Mouse (Mus musculus) neural tube, embryonic 15.5 days (tissue): Measurements from ENCODE around the gene Brd1. TPM values are rescaled to one million over a fixed set of nuclear protein-coding genes. Genes with fewer than 3 reads are reported as not detected.
A peak's percentile ranks its signal among the peaks of the same experiment; 100 is the strongest.

ENCODE experiments used
- ATAC-seq: fragments of 200-750 bp; cut with Nextera tagmentation; 2 replicates; pipeline ENCODE4 v1.8.0; 2017; ENCODE audit warnings: mild to moderate bottlenecking, moderate TSS enrichment, moderate library complexity; ENCODE audit not compliant: low FRiP score
- H3K27ac ChIP-seq: fragments of 300-500 bp; sonication (generic); replicated peaks from 2 replicates; pipeline ENCODE4 v1.5.1; 2015; ENCODE audit warnings: mild to moderate bottlenecking, inconsistent platforms
- H3K27me3 ChIP-seq: fragments of 300-500 bp; sonication (generic); replicated peaks from 2 replicates; pipeline ENCODE4 v1.6.1; 2015; ENCODE audit warnings: inconsistent platforms
- H3K36me3 ChIP-seq: fragments of 300-500 bp; sonication (generic); 2 replicates; pipeline ENCODE4 v1.6.1; 2015; ENCODE audit warnings: inconsistent platforms
- H3K4me1 ChIP-seq: fragments of 300-500 bp; sonication (generic); 2 replicates; pipeline ENCODE4 v1.6.1; 2015; ENCODE audit warnings: inconsistent platforms
- H3K4me2 ChIP-seq: fragments of 300-500 bp; sonication (generic); 2 replicates; pipeline ENCODE4 v1.6.1; 2015; ENCODE audit warnings: inconsistent platforms, mild to moderate bottlenecking, moderate library complexity
- H3K4me3 ChIP-seq: fragments of 300-500 bp; sonication (generic); replicated peaks from 2 replicates; pipeline ENCODE4 v1.5.1; 2015; ENCODE audit warnings: mild to moderate bottlenecking, inconsistent platforms
- H3K9ac ChIP-seq: fragments of 300-500 bp; sonication (generic); replicated peaks from 2 replicates; pipeline ENCODE4 v1.6.1; 2015; ENCODE audit warnings: mild to moderate bottlenecking, inconsistent platforms
- H3K9me3 ChIP-seq: fragments of 300-500 bp; sonication (generic); replicated peaks from 2 replicates; pipeline ENCODE4 v1.6.1; 2016; ENCODE audit warnings: inconsistent platforms
- whole genome bisulfite sequencing: fragments of 180-500 bp; shearing (Covaris S2); methylation state at CpG from one replicate; pipeline ENCODE4 v1.1.7; 2015; ENCODE audit warnings: mixed read lengths; 5-methylcytosine and 5-hydroxymethylcytosine counted together
- polyA plus RNA-seq: library from polyadenylated mRNA; unstranded; fragments of >200 nt; fragmentation: Nextera tagmentation; extraction: Ambion mirVana; gene quantifications from 2 replicates; pipeline ENCODE4 v1.2.1, GENCODE M21; 2015

Gene Brd1
- polyA plus RNA-seq, 1 experiment from 2014 or later, result 15.1 TPM

DNA sequence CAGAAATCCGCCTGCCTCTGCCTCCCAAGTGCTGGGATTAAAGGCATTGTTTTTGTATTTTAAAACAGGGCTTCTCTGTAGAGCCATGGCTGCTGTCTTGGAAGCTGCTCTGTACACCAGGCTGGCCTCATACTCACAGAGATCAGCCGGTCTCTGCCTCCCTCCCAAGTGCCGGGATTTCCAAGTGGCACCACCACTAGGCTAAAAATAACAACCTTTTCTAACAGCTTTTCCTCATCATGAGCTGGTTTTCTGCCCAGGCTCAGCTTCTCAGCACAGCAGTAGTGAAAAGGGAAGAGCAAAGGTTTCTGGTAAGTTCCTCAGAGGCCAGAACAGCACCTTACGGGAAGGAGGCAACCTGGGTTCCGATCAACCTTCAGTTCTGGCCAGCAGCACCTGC, 56.5 kb downstream of the Brd1 start:
- no peaks in the 10 kb centered on the region for H3K9me3 ChIP-seq
- H3K27me3 ChIP-seq, result no peaks in the 10 kb centered on the region
- WGBS, result 95% methylated on average over 5 of the region's 5 CpGs
- no peak overlapping the region for H3K4me2 ChIP-seq
- ATAC-seq, result no peak
- no peak overlapping the region for H3K4me3 ChIP-seq
- no peak overlapping the region for H3K9ac ChIP-seq
- H3K4me1 ChIP-seq, result no peaks in the 10 kb centered on the region
- H3K36me3 ChIP-seq, result no peaks in the 10 kb centered on the region
- H3K27ac ChIP-seq, result no peak overlapping the region

DNA sequence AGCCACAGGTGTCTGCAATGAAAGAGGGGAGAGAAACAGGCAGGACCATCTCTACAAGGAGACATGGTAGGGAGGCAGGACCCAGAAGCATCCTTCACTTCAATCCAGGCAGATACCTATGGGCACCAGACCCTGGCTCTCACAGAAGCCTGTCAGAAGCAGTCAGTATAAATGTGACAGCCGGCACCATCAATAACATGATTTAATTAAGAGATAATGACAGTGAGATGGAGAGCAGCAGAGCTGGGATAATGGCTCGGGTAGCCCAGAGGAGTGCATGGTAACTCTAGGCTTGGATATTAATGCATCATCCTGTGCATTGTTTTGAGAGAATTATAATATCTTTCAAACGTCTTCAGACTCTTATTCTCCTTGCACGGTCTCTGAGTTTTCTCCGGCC, 58.0 kb downstream of the Brd1 start:
- Histone ChIP-seq H3K36me3 (no peaks in the 10 kb centered on the region), H3K9ac (no peak overlapping the region), H3K27me3 (no peaks in the 10 kb centered on the region), H3K4me2 (no peak overlapping the region), H3K4me1 (no peaks in the 10 kb centered on the region), H3K27ac (no peak overlapping the region), H3K9me3 (no peaks in the 10 kb centered on the region), H3K4me3 (no peak overlapping the region)
- ATAC-seq, result peak; percentile 55; the same call in 1 of the 2 replicates
- 60% methylated on average over 5 of the region's 5 CpGs for WGBS

DNA sequence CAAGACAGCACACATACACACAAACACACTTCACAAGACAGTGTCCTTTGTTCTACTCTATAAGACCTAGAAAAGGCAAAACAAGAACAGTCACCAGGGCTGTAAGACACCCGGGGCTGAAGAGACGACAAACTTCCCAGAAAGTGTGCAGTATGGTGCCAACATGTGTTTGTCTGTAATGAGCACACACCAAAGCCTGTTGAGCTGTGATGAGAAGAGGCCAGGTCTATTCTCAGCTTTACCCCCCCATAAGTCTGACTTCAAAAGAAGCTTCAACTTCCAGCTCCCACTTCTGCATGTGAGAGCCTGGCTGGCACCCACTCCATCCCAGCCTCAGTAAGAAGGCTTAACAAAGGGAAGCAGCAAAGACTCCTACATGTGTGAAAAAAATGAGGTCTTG, 65.3 kb downstream of the Brd1 start:
- Histone ChIP-seq H3K27ac (no peak overlapping the region), H3K27me3 (no peaks in the 10 kb centered on the region), H3K4me3 (no peak overlapping the region), H3K9ac (no peak overlapping the region), H3K9me3 (no peaks in the 10 kb centered on the region), H3K4me1 (no peaks in the 10 kb centered on the region), H3K36me3 (no peaks in the 10 kb centered on the region), H3K4me2 (no peak overlapping the region)
- no peak for ATAC-seq
- WGBS, result 94% methylated on average over 2 of the region's 2 CpGs

DNA sequence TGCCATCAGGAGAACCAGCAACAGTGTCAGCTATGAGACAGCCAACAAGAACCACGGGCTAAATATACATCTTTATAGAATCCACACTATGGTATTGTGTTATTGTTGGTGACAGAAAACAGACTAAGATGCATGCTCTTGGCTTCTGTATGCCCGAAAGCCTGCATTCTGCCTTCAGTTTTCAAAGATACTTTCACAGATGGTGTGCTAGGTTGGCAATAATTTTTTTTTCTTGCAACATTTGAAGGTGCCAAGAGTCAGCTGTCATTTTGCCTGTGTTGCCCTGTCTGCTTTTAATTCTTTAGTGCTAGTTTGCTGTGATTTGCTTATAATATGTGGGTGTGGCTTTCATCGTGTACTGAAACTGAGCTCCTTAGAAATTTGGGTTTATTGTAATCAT, 66.4 kb downstream of the Brd1 start:
- Histone ChIP-seq H3K36me3 (no peaks in the 10 kb centered on the region), H3K4me1 (no peaks in the 10 kb centered on the region; the same call in 1 of the 2 replicates), H3K4me2 (no peak overlapping the region), H3K4me3 (no peak overlapping the region), H3K9me3 (no peaks in the 10 kb centered on the region), H3K27ac (no peak overlapping the region), H3K27me3 (peaks cover 6% of the 10 kb centered on the region; the same call in 1 of the 2 replicates), H3K9ac (no peak overlapping the region)
- WGBS, result 86% methylated on average over 3 of the region's 3 CpGs
- no peak for ATAC-seq

DNA sequence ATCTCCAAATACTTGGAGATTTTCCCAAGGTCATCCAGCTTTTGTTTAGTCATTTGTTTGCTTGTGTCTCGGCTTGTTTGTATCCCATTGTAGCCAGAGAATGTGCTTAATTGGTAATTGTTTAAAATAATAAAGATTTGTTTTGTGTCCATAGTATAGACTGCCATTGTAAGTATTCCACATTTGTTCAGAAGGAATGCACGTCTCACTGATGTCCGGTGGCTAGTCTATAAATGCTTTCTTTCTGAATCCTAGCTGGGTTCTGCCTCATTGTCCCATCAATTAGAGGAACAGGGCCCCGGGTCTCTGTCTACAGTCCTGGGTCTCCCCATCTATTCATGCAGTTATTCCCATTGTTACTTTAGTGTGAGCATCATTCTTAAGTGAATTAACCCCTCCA, 68.2 kb downstream of the Brd1 start:
- Histone ChIP-seq H3K36me3 (no peaks in the 10 kb centered on the region), H3K27me3 (peaks cover 6% of the 10 kb centered on the region; the same call in 1 of the 2 replicates), H3K9ac (no peak overlapping the region), H3K27ac (no peak overlapping the region), H3K4me2 (no peak overlapping the region), H3K9me3 (no peaks in the 10 kb centered on the region), H3K4me1 (peaks cover 5% of the 10 kb centered on the region), H3K4me3 (no peak overlapping the region)
- 30% methylated on average over 4 of the region's 4 CpGs for WGBS
- no peak for ATAC-seq

DNA sequence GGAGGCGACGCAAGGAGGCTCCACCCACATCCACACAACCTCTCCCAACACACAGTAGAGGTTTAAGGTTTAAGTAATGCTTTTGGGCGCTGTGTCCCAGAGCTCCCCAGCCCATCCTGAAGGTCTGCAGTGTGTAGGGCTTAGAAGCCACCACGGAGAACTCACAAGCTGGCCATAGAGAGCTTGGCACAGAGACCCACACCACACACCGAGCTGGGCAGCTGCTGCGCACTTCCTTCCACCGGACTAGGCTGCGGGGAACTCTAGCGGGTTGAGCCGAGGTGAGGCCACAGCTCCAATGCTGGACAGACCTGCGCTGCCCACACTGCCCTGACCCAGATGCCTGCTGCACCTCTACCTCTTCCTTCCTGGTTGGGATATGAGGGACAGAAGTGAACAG, 71.0 kb downstream of the Brd1 start:
- Histone ChIP-seq H3K4me2 (no peak overlapping the region), H3K27me3 (peaks cover 6% of the 10 kb centered on the region; the same call in 1 of the 2 replicates), H3K4me1 (peaks cover 5% of the 10 kb centered on the region), H3K4me3 (no peak overlapping the region), H3K36me3 (no peaks in the 10 kb centered on the region), H3K27ac (no peak overlapping the region), H3K9me3 (no peaks in the 10 kb centered on the region), H3K9ac (no peak overlapping the region)
- 48% methylated on average over 11 of the region's 11 CpGs for WGBS
- ATAC-seq, result no peak

DNA sequence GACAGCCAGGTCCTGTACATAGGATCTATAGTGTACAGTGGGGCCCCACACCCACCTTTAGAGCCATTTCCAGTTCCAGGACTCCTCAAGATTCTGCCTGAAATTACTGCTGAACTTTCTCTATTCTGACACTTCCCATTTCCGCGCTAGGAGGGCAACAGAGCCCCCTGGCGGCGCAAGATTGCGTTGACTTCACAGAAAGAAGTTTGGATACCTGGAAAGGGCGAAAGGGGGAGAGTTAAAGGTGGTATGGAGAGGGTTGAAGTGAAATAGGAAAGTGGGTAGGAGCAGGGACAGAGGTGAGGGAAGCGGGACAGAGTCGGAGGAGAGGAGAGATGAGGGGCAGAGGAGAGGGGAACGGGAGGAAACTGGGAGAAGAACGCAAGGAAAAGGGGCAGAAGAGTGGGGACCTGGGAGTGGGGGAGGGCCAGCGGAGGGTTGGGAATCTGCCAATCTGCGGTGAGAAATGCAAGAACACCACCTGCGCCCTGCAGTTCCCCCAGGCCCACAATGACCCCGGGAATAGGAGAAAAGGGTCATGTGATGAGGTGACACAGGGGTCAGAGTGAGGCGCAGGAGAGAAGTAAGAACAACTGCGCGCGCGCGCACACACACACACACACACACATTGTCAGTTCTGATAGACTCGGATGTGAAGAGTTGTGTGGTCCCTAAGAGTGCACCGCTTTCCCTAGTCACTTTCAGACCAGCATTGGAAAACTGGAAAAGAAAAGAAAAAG, 71.8 kb downstream of the Brd1 start:
- no peak for ATAC-seq
- Histone ChIP-seq H3K4me1 (peaks cover 5% of the 10 kb centered on the region), H3K4me3 (no peak overlapping the region), H3K36me3 (no peaks in the 10 kb centered on the region), H3K4me2 (peak overlapping the region; percentile 45), H3K27ac (no peak overlapping the region), H3K9me3 (no peaks in the 10 kb centered on the region), H3K9ac (no peak overlapping the region), H3K27me3 (peaks cover 6% of the 10 kb centered on the region; the same call in 1 of the 2 replicates)
- WGBS, result 5% methylated on average over 22 of the region's 22 CpGs

DNA sequence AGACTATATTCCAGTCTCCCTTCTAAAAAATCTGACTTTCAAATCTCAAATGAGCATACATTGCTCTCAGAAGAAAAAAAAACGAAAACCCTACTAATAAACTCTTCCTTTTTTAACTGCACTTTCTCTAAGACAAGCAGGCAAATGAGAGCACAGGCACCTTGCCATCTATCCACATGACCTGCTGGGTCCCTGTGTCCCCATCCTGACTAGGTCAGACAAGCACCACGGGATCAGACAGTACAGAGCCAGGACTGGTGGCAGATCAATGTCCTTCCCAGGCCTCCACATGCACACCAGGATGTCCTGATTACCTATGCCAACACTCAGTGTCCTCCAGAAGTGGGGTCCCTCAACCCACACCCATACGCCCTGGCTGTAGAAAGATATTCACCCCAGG, 72.4 kb downstream of the Brd1 start:
- ATAC-seq, result no peak
- no peak overlapping the region for H3K4me3 ChIP-seq
- no peak overlapping the region for H3K9ac ChIP-seq
- H3K27me3 ChIP-seq, result peaks cover 6% of the 10 kb centered on the region; the same call in 1 of the 2 replicates
- no peak overlapping the region for H3K27ac ChIP-seq
- no peak overlapping the region for H3K4me2 ChIP-seq
- peaks cover 5% of the 10 kb centered on the region for H3K4me1 ChIP-seq
- no peaks in the 10 kb centered on the region for H3K9me3 ChIP-seq
- H3K36me3 ChIP-seq, result no peaks in the 10 kb centered on the region
- 68% methylated on average over 3 of the region's 3 CpGs for WGBS

DNA sequence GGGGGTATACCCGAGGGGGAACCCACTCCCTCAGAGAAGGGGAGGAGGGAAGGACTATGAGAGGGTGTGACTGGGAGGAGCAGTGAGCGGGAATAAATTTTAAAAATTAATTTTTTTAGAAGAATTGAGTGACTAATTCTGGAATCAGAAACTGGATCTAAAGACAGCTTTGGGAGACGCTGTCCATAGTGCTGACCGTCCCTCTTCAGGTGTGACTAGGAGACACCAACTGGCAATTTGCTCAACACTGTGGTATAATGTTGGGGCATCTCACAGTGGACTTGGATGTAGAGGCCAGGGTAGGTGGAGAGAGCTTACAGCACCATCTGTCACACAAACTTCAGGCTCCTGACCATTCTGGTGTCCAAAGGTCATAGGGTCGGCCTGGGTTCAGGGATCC, 82.0 kb downstream of the Brd1 start:
- Histone ChIP-seq H3K4me2 (no peak overlapping the region), H3K36me3 (no peaks in the 10 kb centered on the region), H3K27me3 (peaks cover 11% of the 10 kb centered on the region; the same call in 1 of the 2 replicates), H3K4me1 (0 out of 2 replicates have a peak, but pooled peaks cover 2% of the 10 kb centered on the region), H3K9ac (no peak overlapping the region), H3K27ac (no peak overlapping the region), H3K9me3 (no peaks in the 10 kb centered on the region), H3K4me3 (no peak overlapping the region)
- no peak for ATAC-seq
- 64% methylated on average over 5 of the region's 5 CpGs for WGBS

DNA sequence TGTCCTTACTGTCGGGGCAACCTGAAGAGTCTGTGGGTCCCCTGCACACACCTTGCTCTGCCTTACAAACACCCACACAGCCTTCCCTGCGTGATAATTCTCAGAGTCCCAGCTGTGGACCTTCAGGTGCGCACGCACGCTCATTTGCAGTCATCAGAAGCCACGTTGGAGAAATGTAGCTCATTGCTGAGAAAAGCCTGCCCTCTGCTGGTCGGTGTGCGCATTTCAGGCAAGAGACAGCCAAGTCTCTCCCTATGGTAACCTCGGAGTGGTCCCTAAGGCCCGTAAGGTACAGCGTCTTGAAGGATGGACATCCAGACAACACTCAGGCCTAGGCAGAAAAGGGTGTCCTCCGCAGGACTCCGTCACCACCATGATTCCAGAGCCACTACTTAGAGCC, 83.0 kb downstream of the Brd1 start:
- peak; percentile 69; the same call in 1 of the 2 replicates for ATAC-seq
- 16% methylated on average over 13 of the region's 13 CpGs for WGBS
- Histone ChIP-seq H3K27me3 (peaks cover 11% of the 10 kb centered on the region; the same call in 1 of the 2 replicates), H3K4me2 (peak overlapping the region; percentile 35), H3K4me1 (0 out of 2 replicates have a peak, but pooled peaks cover 2% of the 10 kb centered on the region), H3K36me3 (no peaks in the 10 kb centered on the region), H3K9me3 (no peaks in the 10 kb centered on the region), H3K4me3 (no peak overlapping the region), H3K27ac (no peak overlapping the region), H3K9ac (no peak overlapping the region)
